Mouse (Mus musculus) MEL (cell line): ENCODE results near the gene Stkld1. TPM values are rescaled to one million over a fixed set of nuclear protein-coding genes. Genes with fewer than 3 reads are reported as not detected.

Experiments used
- DNase-seq: peaks from one replicate; pipeline ENCODE4 v3.0.0; 2011; ENCODE audit warnings: low read depth, low spot score
- H3K27ac ChIP-seq: 2 replicates; pipeline ENCODE4 v1.5.1; 2012; ENCODE audit warnings: low read depth, mild to moderate bottlenecking, control low read depth, low read length, moderate library complexity; ENCODE audit not compliant: control insufficient read depth
- H3K27me3 ChIP-seq, 2 experiments: fragments of 150-350 bp in 1 of 2; sonication (generic) in 1 of 2; 2 replicates each; pipeline ENCODE4 v1.6.1; 2012; ENCODE audit warnings: low read length in 2 of 2, mild to moderate bottlenecking in 2 of 2, improper control_type of control experiment in 1 of 2, moderate library complexity in 1 of 2; ENCODE audit not compliant: insufficient read depth in 2 of 2, control insufficient read depth in 1 of 2
- H3K36me3 ChIP-seq, 2 experiments: 2 replicates each; pipeline ENCODE4 v1.6.1; 2012 to 2014; ENCODE audit warnings: low read length in 2 of 2, improper control_type of control experiment in 1 of 2, inconsistent platforms in 1 of 2, mild to moderate bottlenecking in 1 of 2; ENCODE audit not compliant: insufficient read depth in 2 of 2, control insufficient read depth in 1 of 2
- H3K4me1 ChIP-seq, 2 experiments: fragments of 150-350 bp in 1 of 2; sonication (generic) in 1 of 2; 2 replicates each; pipeline ENCODE4 v1.6.1; 2012; ENCODE audit warnings: low read length in 2 of 2, improper control_type of control experiment in 1 of 2, mild to moderate bottlenecking in 1 of 2; ENCODE audit not compliant: insufficient read depth in 2 of 2, control insufficient read depth in 1 of 2
- H3K4me3 ChIP-seq, 2 experiments: fragments of 150-350 bp in 1 of 2; sonication (generic) in 1 of 2; 2 replicates each; pipeline ENCODE4 v1.5.1; 2012; ENCODE audit warnings: low read depth in 2 of 2, low read length in 2 of 2, mild to moderate bottlenecking in 2 of 2, moderate library complexity in 2 of 2, control low read depth in 1 of 2, improper control_type of control experiment in 1 of 2; ENCODE audit not compliant: control insufficient read depth in 1 of 2, insufficient read depth in 1 of 2
- H3K79me2 ChIP-seq: 2 replicates; pipeline ENCODE4 v1.6.1; 2012; ENCODE audit warnings: mild to moderate bottlenecking, low read length, moderate library complexity; ENCODE audit not compliant: control insufficient read depth, poor library complexity, insufficient read depth
- H3K9ac ChIP-seq: 2 replicates; pipeline ENCODE4 v1.6.1; 2012; ENCODE audit warnings: low read depth, mild to moderate bottlenecking, control low read depth, low read length, moderate library complexity; ENCODE audit not compliant: control insufficient read depth, poor library complexity, severe bottlenecking
- H3K9me3 ChIP-seq: fragments of 150-350 bp; sonication (generic); replicated peaks from 2 replicates; pipeline ENCODE4 v1.6.1; 2012; ENCODE audit warnings: mild to moderate bottlenecking, low read length, improper control_type of control experiment, moderate library complexity; ENCODE audit not compliant: insufficient read depth
- CHD2 ChIP-seq: IDR thresholded peaks from 2 replicates; pipeline ENCODE4 v1.6.1; 2011; ENCODE audit warnings: low read length, improper control_type of control experiment
- CTCF ChIP-seq, 3 experiments: IDR thresholded peaks in 2 of 3; conservative IDR thresholded peaks in 1 of 3; 2 replicates each; pipeline ENCODE4 v1.5.1; 2011 to 2012; ENCODE audit warnings: low read length in 3 of 3, low read depth in 2 of 3, mild to moderate bottlenecking in 2 of 3, improper control_type of control experiment in 1 of 3, inconsistent platforms in 1 of 3, mixed read lengths in 1 of 3, moderate library complexity in 1 of 3; ENCODE audit not compliant: control insufficient read depth in 1 of 3, insufficient read depth in 1 of 3, poor library complexity in 1 of 3, severe bottlenecking in 1 of 3
- E2F4 ChIP-seq: IDR thresholded peaks from 2 replicates; pipeline ENCODE4 v1.6.1; 2011; ENCODE audit warnings: low read depth, low read length, improper control_type of control experiment, borderline replicate concordance
- HCFC1 ChIP-seq: IDR thresholded peaks from 2 replicates; pipeline ENCODE4 v1.6.1; 2012; ENCODE audit warnings: low read depth, mild to moderate bottlenecking, inconsistent platforms, low read length, improper control_type of control experiment, moderate library complexity
- KAT2A ChIP-seq: conservative IDR thresholded peaks from 2 replicates; pipeline ENCODE4 v1.6.1; 2012; ENCODE audit warnings: low read depth, low read length, improper control_type of control experiment, inconsistent platforms
- MAX ChIP-seq: IDR thresholded peaks from 2 replicates; pipeline ENCODE4 v1.6.1; 2011; ENCODE audit warnings: low read length, improper control_type of control experiment
- MEF2A ChIP-seq: IDR thresholded peaks from 2 replicates; pipeline ENCODE4 v1.6.1; 2014; ENCODE audit warnings: low read depth, mild to moderate bottlenecking, inconsistent platforms, low read length, improper control_type of control experiment; ENCODE audit not compliant: poor library complexity, insufficient replicate concordance, severe bottlenecking; ENCODE audit errors: extremely low read depth
- MYB ChIP-seq: IDR thresholded peaks from 2 replicates; pipeline ENCODE4 v1.6.1; 2011; ENCODE audit warnings: mild to moderate bottlenecking, low read depth, low read length, improper control_type of control experiment
- MYC ChIP-seq: IDR thresholded peaks from 2 replicates; pipeline ENCODE4 v1.6.1; 2011; ENCODE audit warnings: low read depth, mild to moderate bottlenecking, low read length, improper control_type of control experiment, moderate library complexity
- NRF1 ChIP-seq: IDR thresholded peaks from 2 replicates; pipeline ENCODE4 v1.6.1; 2014; ENCODE audit warnings: low read depth, mild to moderate bottlenecking, inconsistent platforms, low read length, improper control_type of control experiment, moderate library complexity; ENCODE audit not compliant: poor library complexity, insufficient read depth, severe bottlenecking
- POLR2A ChIP-seq, 2 experiments: IDR thresholded peaks; 2 replicates each; pipeline ENCODE4 v1.6.1; 2011 to 2012; ENCODE audit warnings: low read length in 2 of 2, mild to moderate bottlenecking in 2 of 2, control low read depth in 1 of 2, improper control_type of control experiment in 1 of 2, low read depth in 1 of 2, moderate library complexity in 1 of 2; ENCODE audit not compliant: control insufficient read depth in 1 of 2, insufficient read depth in 1 of 2, poor library complexity in 1 of 2
- POLR2AphosphoS5 ChIP-seq: IDR thresholded peaks from 2 replicates; pipeline ENCODE4 v1.6.1; 2012; ENCODE audit warnings: low read depth, borderline replicate concordance, mild to moderate bottlenecking, inconsistent platforms, low read length, moderate library complexity, mixed read lengths
- RCOR1 ChIP-seq: IDR thresholded peaks from 2 replicates; pipeline ENCODE4 v1.6.1; 2012; ENCODE audit warnings: low read depth, mild to moderate bottlenecking, inconsistent platforms, low read length, improper control_type of control experiment
- SMC3 ChIP-seq: IDR thresholded peaks from 2 replicates; pipeline ENCODE4 v1.6.1; 2011; ENCODE audit warnings: low read depth, low read length, improper control_type of control experiment
- TAL1 ChIP-seq: IDR thresholded peaks from 2 replicates; pipeline ENCODE4 v1.6.1; 2012; ENCODE audit warnings: mild to moderate bottlenecking, inconsistent platforms, low read length, moderate library complexity, mixed read lengths
- TCF12 ChIP-seq: IDR thresholded peaks from 2 replicates; pipeline ENCODE4 v1.6.1; 2014; ENCODE audit warnings: low read depth, mild to moderate bottlenecking, inconsistent platforms, low read length, improper control_type of control experiment, moderate library complexity
- UBTF ChIP-seq: IDR thresholded peaks from 2 replicates; pipeline ENCODE4 v1.6.1; 2012; ENCODE audit warnings: low read depth, mild to moderate bottlenecking, inconsistent platforms, low read length, improper control_type of control experiment, moderate library complexity, borderline replicate concordance; ENCODE audit not compliant: insufficient read depth
- USF2 ChIP-seq, 2 experiments: IDR thresholded peaks; 2 replicates each; pipeline ENCODE4 v1.6.1; 2011 to 2012; ENCODE audit warnings: improper control_type of control experiment in 2 of 2, low read length in 2 of 2, borderline replicate concordance in 1 of 2, inconsistent platforms in 1 of 2, low read depth in 1 of 2, mild to moderate bottlenecking in 1 of 2; ENCODE audit not compliant: insufficient read depth in 1 of 2
- ZKSCAN1 ChIP-seq: IDR thresholded peaks from 2 replicates; pipeline ENCODE4 v1.6.1; 2012; ENCODE audit warnings: low read depth, mild to moderate bottlenecking, inconsistent platforms, low read length, improper control_type of control experiment, moderate library complexity
- ZMIZ1 ChIP-seq: IDR thresholded peaks from 2 replicates; pipeline ENCODE4 v1.6.1; 2012; ENCODE audit warnings: low read depth, mild to moderate bottlenecking, inconsistent platforms, low read length, improper control_type of control experiment, moderate library complexity
- polyA plus RNA-seq, 2 experiments: library from polyadenylated mRNA; stranded (reverse) in 1 of 2; unstranded in 1 of 2; fragments of >175 nt in 1 of 2; fragments of >200 nt in 1 of 2; gene quantifications; 2 replicates each; pipeline versions ENCODE4 v1.2.1 to v1.2.4; 2012; ENCODE audit warnings: low replicate concordance in 2 of 2, low read depth in 1 of 2; ENCODE audit not compliant: insufficient read length in 2 of 2, insufficient read depth in 1 of 2, missing spikeins in 1 of 2
- total RNA-seq: library from RNA; depleted of rRNA; stranded (reverse); fragments of 300-350 nt; gene quantifications from 2 replicates; pipeline ENCODE4 v1.2.3, GENCODE M21; 2012

Gene Stkld1
- total and polyA plus RNA-seq, 3 experiments = 0.25 TPM; not detected in 2

GRCm38 (mm10) chr2:26910994-26911765, 22.7 kb upstream of the Stkld1 start:
- Histone ChIP-seq H3K27ac (peak overlapping the region; percentile 71), H3K27me3 (no peaks in the 10 kb centered on the region), H3K79me2 (peaks cover 73% of the 10 kb centered on the region), H3K9ac (peak overlapping the region; percentile 87), H3K4me3 (peak overlapping the region; percentile 44 to 78), H3K36me3 (peaks cover 5 to 24% of the 10 kb centered on the region in 2 experiments; a peak in 3 of 4 replicates), H3K9me3 (no peaks in the 10 kb centered on the region), H3K4me1 (peaks cover 2 to 15% of the 10 kb centered on the region in 2 experiments; a peak in 3 of 4 replicates)
- peak; percentile 70 for DNase-seq
- TF ChIP-seq ZMIZ1 (no peak; the same call in 1 of the 2 replicates), TCF12 (0 out of 2 replicates have a peak, but pooled peaks have one; percentile 6), MAX (peak; percentile 3; the same call in 1 of the 2 replicates), CHD2 (no peak), E2F4 (no peak), POLR2AphosphoS5 (peak; percentile 7; the same call in 1 of the 2 replicates), TAL1 (no peak), MYC (peak; percentile 56; the same call in 1 of the 2 replicates), POLR2A (IDR thresholded peaks at IDR 0.05; ENCODE audit: control insufficient read depth in 1 of 2, insufficient read depth in 1 of 2, low read depth in 1 of 2, low read length in 2 of 2, poor library complexity in 1 of 2) (peak; percentile 6 to 42; a peak in 2 of 4 replicates), HCFC1 (no peak), SMC3 (no peak), UBTF (no peak), ZKSCAN1 (no peak), RCOR1 (no peak), MEF2A (no peak), KAT2A (no peak), CTCF (IDR thresholded peaks at IDR 0.05 in 2 of 3, conservative IDR thresholded peaks at IDR 0.05 in 1 of 3; ENCODE audit: control insufficient read depth in 1 of 3, insufficient read depth in 1 of 3, low read depth in 2 of 3, low read length in 3 of 3, poor library complexity in 1 of 3, severe bottlenecking in 1 of 3) (no peak), USF2 (IDR thresholded peaks at IDR 0.05; ENCODE audit: borderline replicate concordance in 1 of 2, insufficient read depth in 1 of 2, low read depth in 1 of 2, low read length in 2 of 2) (no peak), MYB (no peak), NRF1 (peak; percentile 77)
